Mouse (Mus musculus) ES-Bruce4 (cell line): ENCODE measurements at regions not wholly inside any gene's neighbourhood (a gene's known extent, or its start where the extent isn't known, plus 50 kb on each side); places are given as distances from the start of the nearest gene placed in this dataset.

ENCODE experiments used
- H3K27ac ChIP-seq: 2 replicates; pipeline ENCODE4 v1.5.1; 2012; ENCODE audit warnings: low read length, inconsistent platforms; ENCODE audit not compliant: insufficient read depth
- H3K27me3 ChIP-seq: 2 replicates; pipeline ENCODE4 v1.6.1; 2012; ENCODE audit warnings: mild to moderate bottlenecking, low read length, inconsistent platforms; ENCODE audit not compliant: control insufficient read depth, poor library complexity, insufficient read depth, severe bottlenecking
- H3K36me3 ChIP-seq: 2 replicates; pipeline ENCODE4 v1.6.1; 2012; ENCODE audit warnings: inconsistent platforms, mild to moderate bottlenecking, low read length, moderate library complexity; ENCODE audit not compliant: control insufficient read depth, poor library complexity, insufficient read depth, severe bottlenecking
- H3K4me1 ChIP-seq: one replicate; pipeline ENCODE4 v1.8.1; 2011; ENCODE audit warnings: low read length; ENCODE audit not compliant: control insufficient read depth, insufficient read depth
- H3K4me3 ChIP-seq: 2 replicates; pipeline ENCODE4 v1.5.1; 2011; ENCODE audit warnings: low read depth, mild to moderate bottlenecking, low read length
- H3K9ac ChIP-seq: 2 replicates; pipeline ENCODE4 v1.6.1; 2012; ENCODE audit warnings: low read depth, mild to moderate bottlenecking, inconsistent platforms; ENCODE audit not compliant: poor library complexity, severe bottlenecking
- H3K9me3 ChIP-seq: replicated peaks from 2 replicates; pipeline ENCODE4 v1.6.1; 2012; ENCODE audit warnings: mild to moderate bottlenecking, low read length, inconsistent platforms; ENCODE audit not compliant: control insufficient read depth, poor library complexity, insufficient read depth, severe bottlenecking
- CTCF ChIP-seq: IDR thresholded peaks from one replicate; pipeline ENCODE4 v1.8.1; 2011; ENCODE audit warnings: low read depth, low read length
- EP300 ChIP-seq: IDR thresholded peaks from 2 replicates; pipeline ENCODE4 v1.6.1; 2011; ENCODE audit warnings: low read depth, low read length; ENCODE audit not compliant: insufficient read depth
- POLR2A ChIP-seq: IDR thresholded peaks from one replicate; pipeline ENCODE4 v1.8.1; 2011; ENCODE audit warnings: low read length; ENCODE audit not compliant: insufficient read depth

- Histone ChIP-seq H3K9me3 (no peaks in the 10 kb centered on the region), H3K9ac (no peak overlapping the region), H3K27ac (no peak overlapping the region), H3K4me1 (no peaks in the 10 kb centered on the region), H3K4me3 (no peak overlapping the region), H3K36me3 (no peaks in the 10 kb centered on the region), H3K27me3 (no peaks in the 10 kb centered on the region; the same call in 1 of the 2 replicates)
- TF ChIP-seq EP300: no peak
- TF ChIP-seq POLR2A: no peak
- TF ChIP-seq CTCF: no peak
Observed at GRCm38 (mm10) chr2:147961633-147962032, 85.1 kb downstream of the Foxa2 start.

GRCm38 (mm10) chr2:147954183-147954582, 92.6 kb downstream of the Foxa2 start:
- TF ChIP-seq POLR2A (no peak), CTCF (no peak), EP300 (no peak)
- H3K9me3 ChIP-seq: no peaks in the 10 kb centered on the region
- no peak overlapping the region for H3K27ac ChIP-seq
- H3K9ac ChIP-seq: no peak overlapping the region
- no peak overlapping the region for H3K4me3 ChIP-seq
- no peaks in the 10 kb centered on the region for H3K27me3 ChIP-seq
- no peaks in the 10 kb centered on the region for H3K36me3 ChIP-seq
- H3K4me1 ChIP-seq: no peaks in the 10 kb centered on the region

- no peaks in the 10 kb centered on the region for H3K9me3 ChIP-seq
- H3K27ac ChIP-seq: no peak overlapping the region
- H3K4me3 ChIP-seq: no peak overlapping the region
- TF ChIP-seq POLR2A (no peak), EP300 (no peak), CTCF (no peak)
- no peak overlapping the region for H3K9ac ChIP-seq
- no peaks in the 10 kb centered on the region for H3K4me1 ChIP-seq
- no peaks in the 10 kb centered on the region for H3K36me3 ChIP-seq
- H3K27me3 ChIP-seq: no peaks in the 10 kb centered on the region
Observed at GRCm38 (mm10) chr2:147951233-147951632, 95.5 kb downstream of the Foxa2 start.

GRCm38 (mm10) chr2:147944171-147945040, 102.4 kb downstream of the Foxa2 start:
- no peaks in the 10 kb centered on the region for H3K36me3 ChIP-seq
- H3K4me1 ChIP-seq: no peaks in the 10 kb centered on the region
- H3K9me3 ChIP-seq: no peaks in the 10 kb centered on the region
- H3K9ac ChIP-seq: no peak overlapping the region
- no peak overlapping the region for H3K4me3 ChIP-seq
- H3K27me3 ChIP-seq: no peaks in the 10 kb centered on the region
- no peak for TF ChIP-seq POLR2A
- TF ChIP-seq CTCF: no peak
- TF ChIP-seq EP300: no peak
- H3K27ac ChIP-seq: no peak overlapping the region

- Histone ChIP-seq H3K9me3 (no peaks in the 10 kb centered on the region), H3K4me3 (no peak overlapping the region), H3K9ac (no peak overlapping the region), H3K4me1 (no peaks in the 10 kb centered on the region), H3K27ac (no peak overlapping the region), H3K36me3 (no peaks in the 10 kb centered on the region), H3K27me3 (no peaks in the 10 kb centered on the region)
- no peak for TF ChIP-seq EP300
- TF ChIP-seq POLR2A: no peak
- no peak for TF ChIP-seq CTCF
Observed at GRCm38 (mm10) chr2:147942591-147942990, 104.2 kb downstream of the Foxa2 start.

- no peak overlapping the region for H3K4me3 ChIP-seq
- no peaks in the 10 kb centered on the region for H3K4me1 ChIP-seq
- H3K27ac ChIP-seq: no peak overlapping the region
- no peaks in the 10 kb centered on the region for H3K36me3 ChIP-seq
- TF ChIP-seq CTCF (no peak), EP300 (no peak), POLR2A (no peak)
- H3K9me3 ChIP-seq: no peaks in the 10 kb centered on the region
- H3K27me3 ChIP-seq: no peaks in the 10 kb centered on the region
- no peak overlapping the region for H3K9ac ChIP-seq
Observed at GRCm38 (mm10) chr2:147941319-147941718, 105.5 kb downstream of the Foxa2 start.
